Mouse (Mus musculus) CD4-positive, CD25-positive, alpha-beta regulatory T cell, adult 9 weeks (primary cell): ENCODE results near the gene Prelid3b. TPM values are rescaled to one million over a fixed set of nuclear protein-coding genes. Genes with fewer than 3 reads are reported as not detected.

Experiments
- polyA plus RNA-seq: library from polyadenylated mRNA; unstranded; fragments of 100-300 nt; shearing (Covaris generic); gene quantifications from one replicate; pipeline ENCODE4 v1.2.1, GENCODE M21; 2017

The Prelid3b gene
- 80.4 TPM for polyA plus RNA-seq

DNA sequence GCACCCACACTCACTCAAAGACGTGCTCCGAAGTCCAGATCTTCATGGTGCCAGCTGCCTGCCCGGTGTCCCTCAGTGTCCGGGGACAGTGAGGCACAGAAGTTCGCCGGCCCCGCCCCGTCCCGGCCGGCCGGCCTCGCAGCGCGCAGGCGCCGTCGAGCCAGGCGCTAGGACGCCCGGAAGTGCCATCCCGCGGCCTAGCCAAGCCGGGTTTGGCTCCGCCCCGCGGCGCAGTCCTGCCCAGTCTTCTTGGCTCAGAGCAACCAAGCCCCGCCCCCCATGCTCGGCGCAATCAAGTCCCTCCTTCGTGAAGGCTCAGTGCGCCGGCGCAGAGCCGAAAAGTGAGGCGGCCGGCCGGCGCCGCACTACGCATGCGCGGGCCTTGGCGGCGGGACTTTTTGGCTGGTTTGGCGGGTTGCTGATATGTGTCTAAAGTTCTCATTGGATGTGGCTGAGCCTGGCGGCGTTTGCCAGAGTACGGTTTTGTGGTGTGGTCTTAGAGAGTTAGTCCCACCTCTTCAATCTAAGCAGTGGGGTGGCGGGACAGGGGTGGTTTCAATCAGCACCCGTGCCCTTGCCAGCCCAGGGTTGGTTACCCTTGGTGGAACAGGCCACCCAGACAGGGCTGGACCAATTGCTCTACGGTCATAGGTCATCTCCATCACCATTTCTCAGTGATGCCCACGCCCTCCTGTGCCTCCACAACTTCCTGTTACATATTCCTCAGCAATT, at the start of gene Prelid3b:
Gene Prelid3b, minus strand, starts transcription at position 264 of the 732 bp plus-strand sequence.

DNA sequence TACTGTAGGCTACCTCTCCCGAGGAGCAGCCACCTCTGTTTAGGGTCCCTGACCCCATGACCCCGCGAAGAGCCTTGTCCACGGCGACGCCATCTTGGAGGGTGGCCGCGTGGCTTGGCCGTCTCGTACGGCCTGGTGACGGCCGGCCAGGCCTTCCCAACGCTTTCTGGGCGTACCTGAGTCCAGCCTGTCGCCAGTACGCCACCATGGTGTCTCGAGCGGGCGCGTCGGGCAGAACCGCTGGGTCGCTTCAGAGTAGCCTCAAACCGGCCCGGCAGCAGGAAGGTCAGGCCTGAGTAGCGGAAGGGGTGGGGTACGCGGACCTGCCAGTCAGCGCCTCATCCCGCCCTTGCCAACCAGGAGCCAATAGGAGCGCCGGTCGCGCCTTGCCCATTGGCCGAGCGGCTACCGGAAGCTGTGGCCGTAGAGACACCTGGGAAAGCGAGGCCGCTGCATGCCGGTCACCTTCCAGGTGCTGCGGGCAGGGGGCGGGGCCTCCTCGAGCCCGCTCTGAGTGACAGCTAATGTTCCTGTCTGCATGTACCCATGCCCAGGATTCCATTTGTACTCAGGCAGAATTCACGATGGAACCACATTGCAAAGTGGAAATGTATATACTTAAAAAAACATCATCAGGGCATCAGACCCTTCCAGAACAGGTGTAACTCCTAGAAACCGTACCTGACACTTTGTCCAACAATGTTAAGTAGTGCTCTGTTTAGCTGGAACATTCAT, 8.9 kb downstream of the Prelid3b start, which contains the start of gene Atp5e:
Gene Atp5e, minus strand, starts transcription at position 317 of the 735 bp plus-strand sequence.

DNA sequence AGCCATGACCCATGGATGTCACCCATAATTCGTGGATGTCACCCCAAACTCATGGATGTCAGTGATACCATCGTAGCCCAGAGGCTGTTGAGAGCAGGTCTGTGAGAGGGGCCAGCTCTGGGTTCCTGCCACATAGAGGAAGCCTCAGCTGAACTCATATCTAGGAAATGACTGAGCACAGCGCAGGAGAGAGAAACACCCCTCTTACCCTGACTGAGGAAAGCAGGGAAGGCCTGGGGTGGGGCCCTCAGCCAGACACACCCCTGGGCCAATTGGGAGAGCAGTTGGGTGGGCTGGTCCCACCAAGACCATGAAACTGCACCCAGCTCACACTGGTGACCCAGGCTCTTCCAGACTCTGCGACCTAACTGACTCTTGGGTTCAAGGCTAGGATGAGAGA, 22.5 kb downstream of the Prelid3b start, which contains the start of gene Tubb1:
Gene Tubb1, plus strand, starts transcription at position 343 of the 400 bp plus-strand sequence.

DNA sequence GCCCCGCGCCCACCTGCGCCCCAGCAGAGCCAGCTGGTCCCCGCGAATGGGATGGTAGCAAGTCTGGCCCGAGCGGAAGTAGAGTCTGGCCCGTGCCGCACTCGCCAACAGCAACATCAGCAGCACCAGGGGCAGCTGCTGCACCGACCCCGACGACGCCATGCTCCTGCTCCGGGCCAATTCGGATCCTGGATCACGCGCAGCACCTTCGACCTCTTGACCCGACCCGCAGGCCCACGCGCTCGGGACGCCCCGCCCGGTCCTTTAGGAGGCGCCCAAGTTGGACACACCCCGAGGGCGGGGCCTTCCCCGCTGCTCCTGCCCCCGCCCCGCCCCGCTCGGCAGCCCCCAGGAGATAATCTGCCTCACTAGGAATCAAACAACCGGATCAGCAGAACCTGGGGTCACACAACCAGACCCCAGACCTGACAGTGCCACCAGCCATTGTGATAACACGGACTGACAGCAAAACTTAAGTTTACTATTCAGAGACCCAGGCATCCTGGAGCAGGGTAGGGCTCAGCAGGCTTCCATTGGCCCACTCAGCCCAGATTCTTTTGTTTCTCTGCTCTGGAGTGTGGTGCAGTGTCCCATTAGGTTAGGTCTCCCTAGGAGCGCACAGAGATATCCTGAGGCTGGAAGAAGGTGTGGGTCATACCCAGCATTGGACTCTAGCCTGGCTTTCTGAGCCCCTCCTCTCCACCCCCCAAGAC, 34.0 kb downstream of the Prelid3b start, which contains the start of gene Ctsz:
Gene Ctsz, minus strand, starts transcription at position 303 of the 713 bp plus-strand sequence.

DNA sequence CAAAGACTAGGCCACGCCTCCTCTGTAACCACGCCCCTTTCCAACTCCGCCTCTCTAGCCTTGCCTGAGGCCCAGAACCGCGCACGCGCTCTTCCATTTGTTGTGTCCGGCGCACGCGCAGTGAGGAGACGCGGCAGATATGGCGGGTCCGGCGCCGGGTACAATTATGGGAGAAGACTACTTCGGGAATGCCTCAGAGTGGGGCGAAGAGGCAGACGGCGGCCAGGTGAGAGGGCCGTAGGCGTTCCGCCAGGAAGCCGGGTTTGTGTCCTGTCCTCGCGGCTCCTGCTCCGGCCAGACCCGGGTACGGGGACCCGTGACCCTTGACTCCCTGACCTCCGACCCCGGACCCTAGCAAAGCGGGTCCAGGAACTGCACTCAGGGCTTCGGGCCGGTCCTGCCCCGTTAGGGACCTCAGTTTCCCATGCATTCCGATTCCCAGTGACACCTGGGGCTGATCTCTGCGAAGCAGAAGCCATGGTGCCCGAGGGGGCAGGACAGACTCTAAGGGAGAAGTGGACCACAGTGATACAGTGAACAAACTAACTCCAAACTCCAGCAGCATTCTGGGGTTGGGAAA, 57.1 kb downstream of the Prelid3b start, which contains the start of gene Nelfcd:
Gene Nelfcd, plus strand, starts transcription at position 74 of the 580 bp plus-strand sequence.

Other genes starting within 250 kb of the Prelid3b start
- 72.9 TPM for gene Gnas, start 188.8 kb downstream of the Prelid3b start, polyA plus RNA-seq
- gene Gm20721, start 126.4 kb downstream of the Prelid3b start, polyA plus RNA-seq: not detected
- 78.0 TPM for gene Nelfcd, start 57.3 kb downstream of the Prelid3b start, polyA plus RNA-seq
- 144 TPM for gene Ctsz, start 34.0 kb downstream of the Prelid3b start, polyA plus RNA-seq
- not detected for gene Tubb1, start 22.4 kb downstream of the Prelid3b start, polyA plus RNA-seq
- 553 TPM for gene Atp5e, start 9.0 kb downstream of the Prelid3b start, polyA plus RNA-seq
- 16.1 TPM for gene Zfp831, start 170.5 kb upstream of the Prelid3b start, polyA plus RNA-seq